Mouse (Mus musculus): ENCODE measurements at regions not wholly inside any gene's neighbourhood (a gene's known extent, or its start where the extent isn't known, plus 50 kb on each side); places are given as distances from the start of the nearest gene placed in this dataset.

DNA sequence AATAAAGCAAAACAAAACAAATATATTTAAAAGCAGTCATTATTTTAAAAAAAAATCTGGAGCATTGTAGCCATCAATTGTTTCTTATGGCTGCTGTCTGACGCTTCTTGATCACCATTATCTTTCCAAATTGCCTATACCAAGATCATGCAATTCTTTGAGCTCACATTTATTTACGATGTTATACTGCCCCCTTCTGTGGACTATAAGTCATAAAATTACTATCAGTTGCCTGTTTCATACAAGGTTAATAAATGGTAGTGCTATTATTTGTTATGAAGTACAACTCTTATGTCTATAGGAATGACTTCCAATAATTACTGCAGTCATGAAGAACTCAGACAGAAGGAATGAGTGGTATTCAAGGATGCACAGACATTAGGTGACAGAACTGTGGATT lies 57.3 kb upstream of the Eda2r start:
- DNase-seq, result peak in 1 of 2 experiments; percentile 0

DNA sequence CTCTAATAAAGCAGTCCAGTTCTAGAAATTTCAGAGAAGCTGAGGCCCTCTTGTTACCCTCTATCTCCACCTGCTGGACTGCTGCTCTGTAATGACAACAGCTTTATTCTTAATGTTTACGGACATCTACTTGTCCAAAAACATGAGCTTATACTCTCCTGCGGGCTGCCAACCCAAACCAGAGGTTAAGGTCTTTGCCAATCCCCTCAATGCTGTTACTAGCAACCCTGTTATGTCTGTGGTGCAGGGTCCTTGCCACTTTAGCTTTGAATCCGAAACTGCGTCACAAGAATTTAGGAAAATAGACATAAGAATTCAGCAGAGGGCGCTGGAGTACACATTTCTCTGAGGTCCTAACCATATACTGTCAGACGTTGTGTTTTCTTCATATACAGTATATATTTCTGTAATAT lies 54.4 kb upstream of the Eda2r start:
- peak; percentile 65 to 66 for DNase-seq
